Comparison of ENCODE assay signal across 8 mouse cellular contexts in genomic region chr1:186749675-186750283, GRCm38 (mm10). TPM values are rescaled to one million over a fixed set of nuclear protein-coding genes. Genes with fewer than 3 reads are reported as not detected.
DNase-seq lines count a peak whose midpoint lies in the region; ATAC-seq and TF ChIP-seq lines count a peak whose summit lies in the region.

No protein-coding gene starts in this region.

- no peak for TF ChIP-seq CTCF in embryonic fibroblast, embryonic 13.5 days (IDR thresholded peaks at IDR 0.05; ENCODE audit: borderline replicate concordance, insufficient read depth, low read length)

- H3K27me3 ChIP-seq in heart, embryonic 13.5 days (replicated peaks), result no peaks in the 10 kb centered on the region
- H3K27me3 ChIP-seq in limb, embryonic 10.5 days (ENCODE audit: low read depth, poor library complexity, severe bottlenecking), result no peaks in the 10 kb centered on the region
- no peaks in the 10 kb centered on the region for H3K27me3 ChIP-seq in neural tube, embryonic 12.5 days (replicated peaks)

- H3K4me1 ChIP-seq in heart, embryonic 13.5 days, result peaks cover 20% of the 10 kb centered on the region
- H3K4me1 ChIP-seq in ES-E14 (ENCODE audit: control insufficient read depth in 2 of 2, insufficient read depth in 2 of 2, low read length in 2 of 2, poor library complexity in 1 of 2), result 0 out of 4 replicates have a peak, but pooled peaks cover 0 to 5% of the 10 kb centered on the region in 2 experiments
- H3K4me1 ChIP-seq in embryonic fibroblast, embryonic 13.5 days (ENCODE audit: control insufficient read depth, insufficient read depth, low read length), result peaks cover 5% of the 10 kb centered on the region
- H3K4me1 ChIP-seq in limb, embryonic 10.5 days, result peaks cover 17% of the 10 kb centered on the region
- peaks cover 16% of the 10 kb centered on the region for H3K4me1 ChIP-seq in neural tube, embryonic 12.5 days

- no peak for TF ChIP-seq POLR2A in embryonic fibroblast, embryonic 13.5 days (IDR thresholded peaks at IDR 0.05; ENCODE audit: low read depth, low read length)

- H3K36me3 ChIP-seq in heart, embryonic 13.5 days, result peaks cover 4% of the 10 kb centered on the region; the same call in 1 of the 2 replicates
- peaks cover 3% of the 10 kb centered on the region for H3K36me3 ChIP-seq in ES-E14 (ENCODE audit: control insufficient read depth, insufficient read depth, low read length, poor library complexity, severe bottlenecking)
- H3K36me3 ChIP-seq in limb, embryonic 10.5 days, result peaks cover 23% of the 10 kb centered on the region
- no peaks in the 10 kb centered on the region for H3K36me3 ChIP-seq in neural tube, embryonic 12.5 days

- H3K9me3 ChIP-seq in heart, embryonic 13.5 days, result no peaks in the 10 kb centered on the region
- H3K9me3 ChIP-seq in ES-E14 (ENCODE audit: control insufficient read depth, insufficient read depth, low read depth, low read length), result no peaks in the 10 kb centered on the region
- H3K9me3 ChIP-seq in limb, embryonic 10.5 days (replicated peaks), result no peaks in the 10 kb centered on the region
- no peaks in the 10 kb centered on the region for H3K9me3 ChIP-seq in neural tube, embryonic 12.5 days

- H3K4me2 ChIP-seq in heart, embryonic 13.5 days, result peak overlapping the region; percentile 84
- peak overlapping the region; percentile 87 for H3K4me2 ChIP-seq in neural tube, embryonic 12.5 days (replicated peaks)

- peak overlapping the region; percentile 97 for H3K9ac ChIP-seq in heart, embryonic 13.5 days
- peak overlapping the region; percentile 89 for H3K9ac ChIP-seq in ES-E14 (ENCODE audit: insufficient read depth, low read depth, low read length, poor library complexity, severe bottlenecking)
- peak overlapping the region; percentile 84 for H3K9ac ChIP-seq in neural tube, embryonic 12.5 days

- H3K4me3 ChIP-seq in heart, embryonic 13.5 days, result peak overlapping the region; percentile 91
- peak overlapping the region; percentile 92 to 99 for H3K4me3 ChIP-seq in ES-E14 (ENCODE audit: insufficient read depth in 1 of 2, low read depth in 1 of 2, low read length in 2 of 2, poor library complexity in 1 of 2, severe bottlenecking in 1 of 2)
- H3K4me3 ChIP-seq in embryonic fibroblast, embryonic 13.5 days (ENCODE audit: insufficient read depth, low read length), result peak overlapping the region; percentile 82
- peak overlapping the region; percentile 70 for H3K4me3 ChIP-seq in limb, embryonic 10.5 days
- peak overlapping the region; percentile 69 for H3K4me3 ChIP-seq in neural tube, embryonic 12.5 days

- 37% methylated on average over 10 of the region's 10 CpGs for WGBS in heart, embryonic 13.5 days
- WGBS in limb, embryonic 10.5 days, result 38% methylated on average over 10 of the region's 10 CpGs
- 34% methylated on average over 10 of the region's 10 CpGs for WGBS in neural tube, embryonic 12.5 days

- peak overlapping the region; percentile 87 for H3K27ac ChIP-seq in heart, embryonic 13.5 days (replicated peaks)
- H3K27ac ChIP-seq in ES-E14 (ENCODE audit: insufficient read depth, low read depth, low read length, poor library complexity, severe bottlenecking), result no peak overlapping the region
- H3K27ac ChIP-seq in embryonic fibroblast, embryonic 13.5 days (ENCODE audit: insufficient read depth, low read length), result no peak overlapping the region
- peak overlapping the region; percentile 94 for H3K27ac ChIP-seq in limb, embryonic 10.5 days
- peak overlapping the region; percentile 47; the same call in 1 of the 2 replicates for H3K27ac ChIP-seq in neural tube, embryonic 12.5 days

- no peak for DNase-seq in heart, postnatal 4 days
- no peak for DNase-seq in ES-E14 (ENCODE audit: low read depth, low spot score)
- no peak for DNase-seq in limb, embryonic 10.5 days (ENCODE audit: low spot score)
- no peak for DNase-seq in frontal cortex, postnatal 36 days (ENCODE audit: low spot score in 2 of 2)
- no peak for DNase-seq in adrenal gland, postnatal 4 days (ENCODE audit: low spot score in 2 of 2)

- no peak for ATAC-seq in heart, embryonic 13.5 days (ENCODE audit: extremely low read depth, insufficient number of reproducible peaks, low FRiP score, low TSS enrichment)
- peak; percentile 76 for ATAC-seq in neural tube, embryonic 12.5 days (ENCODE audit: low FRiP score, low read depth)

- in situ Hi-C loops in ES-E14 (cut with MboI; ENCODE audit: low sequenced_read_pairs in 2 of 2, unreplicated experiment in 2 of 2), result no loop called here

TF ChIP-seq in ES-E14, 5 proteins besides CTCF, POLR2A, EP300 and RAD21:
- TF ChIP-seq CHD2 (IDR thresholded peaks at IDR 0.05; ENCODE audit: low read depth, low read length) (no peak), MAFK (IDR thresholded peaks at IDR 0.05; ENCODE audit: insufficient read depth, low read depth, low read length) (no peak), HCFC1 (IDR thresholded peaks at IDR 0.05; ENCODE audit: borderline replicate concordance, insufficient read depth, low read length) (no peak), ZNF384 (IDR thresholded peaks at IDR 0.05; ENCODE audit: low read depth, low read length) (no peak), ZC3H11A (IDR thresholded peaks at IDR 0.05; ENCODE audit: borderline replicate concordance, low read depth, low read length) (no peak)

RNA-seq across cellular contexts. Expression of gene Rrp15, which starts 0.6 kb away (rescaled TPM):
- 36.7 and 40.8 TPM in 2 replicates for polyA plus RNA-seq in heart, embryonic 13.5 days (2015; fragmentation: Nextera tagmentation; extraction: Ambion mirVana)
- total RNA-seq in heart, postnatal 4 days (2021), result 10 to 100 TPM; 16.0 to 16.7 TPM
- 67.3 and 93.6 TPM in 2 replicates for total RNA-seq in ES-E14 (2012; rRNA removed)
- 27.8 and 31.3 TPM in 2 replicates for polyA plus RNA-seq in embryonic fibroblast, embryonic 13.5 days (2011; ENCODE audit: insufficient read length, low read depth, missing spikeins)
- polyA plus RNA-seq in limb, embryonic 10.5 days (2016; fragmentation: Nextera tagmentation; extraction: Ambion mirVana), result 93.2 and 113 TPM in 2 replicates
- polyA plus RNA-seq in neural tube, embryonic 12.5 days (2016; fragmentation: Nextera tagmentation; extraction: Ambion mirVana), result 41.7 and 49.1 TPM in 2 replicates
- total RNA-seq in adrenal gland, postnatal 4 days (2021), result 10 to 100 TPM; 33.0 to 34.6 TPM

RNA-seq across cellular contexts. Expression of gene Tgfb2, which starts 44.0 kb away (rescaled TPM):
- polyA plus RNA-seq in heart, embryonic 13.5 days (2015; fragmentation: Nextera tagmentation; extraction: Ambion mirVana), result 62.1 and 63.5 TPM in 2 replicates
- 10 to 100 TPM; 28.7 to 31.6 TPM for total RNA-seq in heart, postnatal 4 days (2021)
- 5.9 and 10.4 TPM in 2 replicates for total RNA-seq in ES-E14 (2012; rRNA removed)
- polyA plus RNA-seq in embryonic fibroblast, embryonic 13.5 days (2011; ENCODE audit: insufficient read length, low read depth, missing spikeins), result 41.7 and 43.9 TPM in 2 replicates
- 21.8 and 39.7 TPM in 2 replicates for polyA plus RNA-seq in limb, embryonic 10.5 days (2016; fragmentation: Nextera tagmentation; extraction: Ambion mirVana)
- polyA plus RNA-seq in neural tube, embryonic 12.5 days (2016; fragmentation: Nextera tagmentation; extraction: Ambion mirVana), result 27.6 and 32.4 TPM in 2 replicates
- 1 to 10 TPM; 7.3 to 7.9 TPM for total RNA-seq in adrenal gland, postnatal 4 days (2021)

Comparison
In these comparisons a context has a peak if more than half of its experiments do, and no peak if none do; other contexts are left out.
1. H3K27ac ChIP-seq: peak in heart, embryonic 13.5 days (single experiment), limb, embryonic 10.5 days (single experiment) and neural tube, embryonic 12.5 days (single experiment); none in ES-E14 (single experiment) and embryonic fibroblast, embryonic 13.5 days (single experiment).
2. Peak in every context shown above with its lines, with median percentiles within 50 percentile points of each other: H3K4me3 ChIP-seq and H3K9ac ChIP-seq.